Mouse (Mus musculus): ENCODE measurements around the gene Hvcn1. TPM values are rescaled to one million over a fixed set of nuclear protein-coding genes. Genes with fewer than 3 reads are reported as not detected.
A peak's percentile ranks its signal among the peaks of the same experiment; 100 is the strongest.

Hvcn1 gene
- polyA plus RNA-seq, 1 experiment, result 174 TPM

GRCm38 (mm10) chr5:122224291-122224690 lies 17.7 kb downstream of the Hvcn1 start:
- DNase-seq (ENCODE audit: low read depth in 1 of 2, low spot score in 2 of 2), result no peak
- peak overlapping the region; percentile 58 for H3K27ac ChIP-seq (ENCODE audit: insufficient read depth, low read length)
- peaks cover 45% of the 10 kb centered on the region for H3K4me1 ChIP-seq (ENCODE audit: control insufficient read depth, insufficient read depth, insufficient read length)
- no peak overlapping the region for H3K4me3 ChIP-seq (ENCODE audit: extremely low read depth, insufficient read depth, insufficient read length)
- peaks cover 45% of the 10 kb centered on the region for H3K36me3 ChIP-seq (ENCODE audit: control insufficient read depth, insufficient read depth, low read length)
- WGBS, result 84% methylated on average over 2 of the region's 2 CpGs
- TF ChIP-seq CTCF (IDR thresholded peaks at IDR 0.05; ENCODE audit: extremely low read depth, insufficient read depth, insufficient read length, insufficient replicate concordance), result no peak
- TF ChIP-seq POLR2A (IDR thresholded peaks at IDR 0.05; ENCODE audit: low read depth, low read length), result no peak
- no peaks in the 10 kb centered on the region for H3K27me3 ChIP-seq (ENCODE audit: control insufficient read depth, insufficient read depth, low read length)

- H3K36me3 ChIP-seq (ENCODE audit: control insufficient read depth, insufficient read depth, low read length), result peaks cover 31% of the 10 kb centered on the region
- H3K27ac ChIP-seq (ENCODE audit: insufficient read depth, low read length), result peak overlapping the region; percentile 72
- 73% methylated on average over 3 of the region's 3 CpGs for WGBS
- peaks cover 36% of the 10 kb centered on the region for H3K4me1 ChIP-seq (ENCODE audit: control insufficient read depth, insufficient read depth, insufficient read length)
- H3K27me3 ChIP-seq (ENCODE audit: control insufficient read depth, insufficient read depth, low read length), result no peaks in the 10 kb centered on the region
- no peak for TF ChIP-seq POLR2A (IDR thresholded peaks at IDR 0.05; ENCODE audit: low read depth, low read length)
- TF ChIP-seq CTCF (IDR thresholded peaks at IDR 0.05; ENCODE audit: extremely low read depth, insufficient read depth, insufficient read length, insufficient replicate concordance), result no peak
- DNase-seq (ENCODE audit: low read depth in 1 of 2, low spot score in 2 of 2), result peak in 1 of 2 experiments; percentile 40
- H3K4me3 ChIP-seq (ENCODE audit: extremely low read depth, insufficient read depth, insufficient read length), result no peak overlapping the region
Observed at GRCm38 (mm10) chr5:122228271-122228765, 21.7 kb downstream of the Hvcn1 start.

- TF ChIP-seq CTCF (IDR thresholded peaks at IDR 0.05; ENCODE audit: extremely low read depth, insufficient read depth, insufficient read length, insufficient replicate concordance) (no peak), POLR2A (IDR thresholded peaks at IDR 0.05; ENCODE audit: low read depth, low read length) (no peak)
- Histone ChIP-seq H3K4me3 (ENCODE audit: extremely low read depth, insufficient read depth, insufficient read length) (no peak overlapping the region), H3K27me3 (ENCODE audit: control insufficient read depth, insufficient read depth, low read length) (no peaks in the 10 kb centered on the region), H3K27ac (ENCODE audit: insufficient read depth, low read length) (peak overlapping the region; percentile 68), H3K4me1 (ENCODE audit: control insufficient read depth, insufficient read depth, insufficient read length) (peaks cover 40% of the 10 kb centered on the region), H3K36me3 (ENCODE audit: control insufficient read depth, insufficient read depth, low read length) (peaks cover 35% of the 10 kb centered on the region)
- no peak for DNase-seq (ENCODE audit: low read depth in 1 of 2, low spot score in 2 of 2)
- WGBS, result 71% methylated on average over 4 of the region's 4 CpGs
Observed at GRCm38 (mm10) chr5:122228772-122229171, 22.2 kb downstream of the Hvcn1 start.

GRCm38 (mm10) chr5:122230816-122231215 lies 24.2 kb downstream of the Hvcn1 start:
- Histone ChIP-seq H3K4me3 (ENCODE audit: extremely low read depth, insufficient read depth, insufficient read length) (no peak overlapping the region; the same call in 1 of the 2 replicates), H3K4me1 (ENCODE audit: control insufficient read depth, insufficient read depth, insufficient read length) (peaks cover 49% of the 10 kb centered on the region), H3K27me3 (ENCODE audit: control insufficient read depth, insufficient read depth, low read length) (no peaks in the 10 kb centered on the region), H3K36me3 (ENCODE audit: control insufficient read depth, insufficient read depth, low read length) (peaks cover 35% of the 10 kb centered on the region), H3K27ac (ENCODE audit: insufficient read depth, low read length) (peak overlapping the region; percentile 99)
- no peak for TF ChIP-seq CTCF (IDR thresholded peaks at IDR 0.05; ENCODE audit: extremely low read depth, insufficient read depth, insufficient read length, insufficient replicate concordance)
- TF ChIP-seq POLR2A (IDR thresholded peaks at IDR 0.05; ENCODE audit: low read depth, low read length), result no peak
- 46% methylated on average over 4 of the region's 4 CpGs for WGBS
- DNase-seq (ENCODE audit: low read depth in 1 of 2, low spot score in 2 of 2), result no peak

GRCm38 (mm10) chr5:122231431-122231830 lies 24.8 kb downstream of the Hvcn1 start:
- Histone ChIP-seq H3K4me1 (ENCODE audit: control insufficient read depth, insufficient read depth, insufficient read length) (peaks cover 51% of the 10 kb centered on the region), H3K27ac (ENCODE audit: insufficient read depth, low read length) (peak overlapping the region; percentile 99), H3K27me3 (ENCODE audit: control insufficient read depth, insufficient read depth, low read length) (no peaks in the 10 kb centered on the region), H3K4me3 (ENCODE audit: extremely low read depth, insufficient read depth, insufficient read length) (no peak overlapping the region; the same call in 1 of the 2 replicates), H3K36me3 (ENCODE audit: control insufficient read depth, insufficient read depth, low read length) (peaks cover 32% of the 10 kb centered on the region)
- no peak for TF ChIP-seq POLR2A (IDR thresholded peaks at IDR 0.05; ENCODE audit: low read depth, low read length)
- TF ChIP-seq CTCF (IDR thresholded peaks at IDR 0.05; ENCODE audit: extremely low read depth, insufficient read depth, insufficient read length, insufficient replicate concordance), result no peak
- DNase-seq (ENCODE audit: low read depth in 1 of 2, low spot score in 2 of 2), result no peak
- WGBS, result 13% methylated on average over 6 of the region's 6 CpGs

- Histone ChIP-seq H3K4me3 (ENCODE audit: extremely low read depth, insufficient read depth, insufficient read length) (no peak overlapping the region; the same call in 1 of the 2 replicates), H3K36me3 (ENCODE audit: control insufficient read depth, insufficient read depth, low read length) (peaks cover 34% of the 10 kb centered on the region), H3K4me1 (ENCODE audit: control insufficient read depth, insufficient read depth, insufficient read length) (peaks cover 51% of the 10 kb centered on the region), H3K27me3 (ENCODE audit: control insufficient read depth, insufficient read depth, low read length) (no peaks in the 10 kb centered on the region), H3K27ac (ENCODE audit: insufficient read depth, low read length) (peak overlapping the region; percentile 99)
- DNase-seq (ENCODE audit: low read depth in 1 of 2, low spot score in 2 of 2), result peak in 1 of 2 experiments; percentile 79
- 19% methylated on average over 5 of the region's 5 CpGs for WGBS
- TF ChIP-seq POLR2A (IDR thresholded peaks at IDR 0.05; ENCODE audit: low read depth, low read length) (no peak), CTCF (IDR thresholded peaks at IDR 0.05; ENCODE audit: extremely low read depth, insufficient read depth, insufficient read length, insufficient replicate concordance) (no peak)
Observed at GRCm38 (mm10) chr5:122232004-122232403, 25.4 kb downstream of the Hvcn1 start.

GRCm38 (mm10) chr5:122233077-122233581 lies 26.5 kb downstream of the Hvcn1 start:
- Histone ChIP-seq H3K4me1 (ENCODE audit: control insufficient read depth, insufficient read depth, insufficient read length) (peaks cover 51% of the 10 kb centered on the region), H3K27me3 (ENCODE audit: control insufficient read depth, insufficient read depth, low read length) (no peaks in the 10 kb centered on the region), H3K4me3 (ENCODE audit: extremely low read depth, insufficient read depth, insufficient read length) (peak overlapping the region; percentile 52), H3K36me3 (ENCODE audit: control insufficient read depth, insufficient read depth, low read length) (peaks cover 34% of the 10 kb centered on the region), H3K27ac (ENCODE audit: insufficient read depth, low read length) (peak overlapping the region; percentile 99)
- TF ChIP-seq POLR2A (IDR thresholded peaks at IDR 0.05; ENCODE audit: low read depth, low read length) (no peak), CTCF (IDR thresholded peaks at IDR 0.05; ENCODE audit: extremely low read depth, insufficient read depth, insufficient read length, insufficient replicate concordance) (no peak)
- DNase-seq (ENCODE audit: low read depth in 1 of 2, low spot score in 2 of 2), result no peak
- WGBS, result 9% methylated on average over 14 of the region's 14 CpGs
